Mouse (Mus musculus) layer of hippocampus, adult 9-10 months (tissue): ENCODE data around the gene Fabp7.

Experiments
- DNase-seq: peaks from one replicate; pipeline ENCODE4 v3.0.0; 2022; ENCODE audit warnings: low spot score

Gene Fabp7

DNA sequence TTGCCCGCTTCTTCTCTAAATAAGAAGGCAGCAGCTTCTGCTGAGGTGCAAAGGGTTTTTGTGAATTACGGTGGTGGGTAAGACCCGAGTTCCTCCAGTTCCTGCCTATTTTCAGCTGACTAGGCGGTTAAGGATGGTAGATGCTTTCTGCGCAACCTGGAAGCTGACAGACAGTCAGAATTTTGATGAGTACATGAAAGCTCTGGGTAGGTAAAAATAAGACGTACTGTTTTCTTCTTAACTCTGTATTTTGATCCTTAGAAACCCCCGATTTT, at the start of gene Fabp7:
Gene Fabp7 (plus strand): TSS at position 6 of the 275 bp plus-strand sequence.
- DNase-seq, result no peak

DNA sequence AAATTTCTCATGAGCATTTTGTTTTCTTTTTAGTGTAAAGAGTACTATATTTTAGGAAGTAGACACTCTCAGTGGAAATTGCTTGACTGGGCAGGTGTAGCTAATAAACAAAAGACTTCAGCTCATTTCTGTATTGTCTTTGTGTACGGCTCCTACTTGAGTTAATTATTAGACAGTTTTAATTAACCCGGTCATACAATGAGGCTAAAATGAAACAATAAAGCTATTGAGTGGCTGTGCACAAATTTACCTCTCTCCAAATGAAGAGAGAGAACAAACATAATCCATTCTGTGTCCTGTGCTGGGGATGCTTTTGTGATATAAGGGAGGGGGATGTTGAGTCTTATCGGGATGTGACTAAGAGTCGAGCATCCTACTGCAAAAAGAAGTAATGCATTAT, 43.9 kb upstream of the Fabp7 start:
- no peak for DNase-seq

DNA sequence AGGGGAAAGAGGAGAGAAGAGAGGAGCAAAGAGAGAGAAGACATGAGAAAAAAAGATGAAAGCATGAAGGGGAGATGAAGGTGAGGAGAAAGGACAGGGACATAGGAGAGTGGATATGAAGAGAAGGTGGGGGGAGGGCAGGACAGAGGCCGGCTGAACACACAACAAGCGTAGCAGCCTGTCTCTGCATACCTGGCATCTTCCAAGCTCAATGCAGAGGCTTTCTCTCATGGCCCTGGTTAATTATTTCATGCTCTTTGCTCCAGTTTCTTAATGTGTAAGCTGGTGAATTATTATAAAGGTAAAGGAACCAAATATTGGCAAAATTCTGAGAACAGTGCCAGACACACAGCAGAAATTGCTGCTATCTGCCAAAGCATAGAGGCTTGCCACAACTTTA, 43.3 kb upstream of the Fabp7 start:
- DNase-seq, result no peak

DNA sequence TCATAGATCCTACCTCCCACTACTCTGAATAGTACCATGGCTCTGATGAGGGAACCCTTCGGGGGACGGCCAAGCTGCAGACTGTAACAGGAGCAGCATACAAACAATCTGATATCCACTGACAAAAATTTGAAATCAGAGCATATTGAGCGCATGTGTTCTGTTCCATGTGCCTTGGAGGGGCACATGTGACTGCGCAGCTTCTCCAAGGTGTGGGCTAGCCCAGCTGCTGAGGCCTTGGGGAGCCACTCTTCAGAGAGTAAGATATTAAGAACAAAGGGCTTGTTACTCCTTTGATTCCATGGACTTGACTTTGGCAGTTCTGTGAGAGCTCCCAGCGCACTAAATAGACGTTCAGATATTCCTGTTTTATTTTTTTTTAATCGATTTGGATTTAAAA, 41.6 kb upstream of the Fabp7 start:
- DNase-seq, result no peak

DNA sequence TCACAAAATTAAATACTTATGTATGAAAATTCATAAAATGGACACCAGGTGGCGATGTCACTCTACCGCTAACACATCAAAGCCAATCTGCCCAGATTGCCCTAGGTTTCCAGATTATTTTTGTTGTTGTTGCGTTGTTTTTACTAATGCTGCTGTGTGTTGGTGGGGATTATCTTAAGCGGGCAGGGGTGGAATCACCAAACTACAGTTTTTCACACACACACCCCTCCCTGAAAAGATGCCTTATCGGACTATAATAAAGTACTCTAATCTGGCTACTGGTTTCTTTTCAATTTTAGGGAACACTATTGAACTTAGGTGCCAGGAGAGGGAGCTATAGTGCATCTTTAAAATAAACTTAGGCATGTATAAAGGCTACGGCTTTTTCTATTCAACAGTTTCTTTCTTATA, 41.1 kb upstream of the Fabp7 start:
- peak; percentile 75 for DNase-seq

DNA sequence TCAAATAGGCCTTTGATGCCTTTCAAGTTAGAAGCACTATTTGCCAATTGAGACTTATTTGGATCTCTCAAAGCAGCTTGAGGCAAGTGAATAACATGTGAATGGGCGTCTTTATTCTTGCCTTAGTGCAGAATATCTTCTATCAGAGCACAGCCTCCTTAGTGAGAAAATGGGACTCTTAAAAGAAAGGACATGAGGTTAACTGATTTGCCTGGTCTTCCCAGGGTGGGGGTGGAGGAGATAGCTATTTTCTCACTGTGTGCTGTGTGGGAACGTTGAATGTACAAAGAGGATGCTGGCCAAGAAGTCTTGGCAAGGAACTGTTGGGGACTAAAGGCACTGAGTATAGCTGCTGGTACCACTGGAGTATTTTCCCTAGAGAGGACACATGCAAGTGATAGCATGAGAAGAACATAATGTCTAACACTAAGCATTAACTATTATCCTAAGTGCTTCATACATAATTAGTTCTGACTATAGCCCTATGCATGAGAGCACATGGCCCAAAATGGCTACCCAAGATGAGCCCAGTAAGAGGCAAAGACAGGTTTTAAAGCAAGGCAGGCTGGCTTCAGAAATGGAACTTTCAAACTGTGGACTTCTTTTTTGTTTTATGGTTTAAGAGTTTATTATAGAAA, 40.4 kb upstream of the Fabp7 start:
- DNase-seq, result no peak

DNA sequence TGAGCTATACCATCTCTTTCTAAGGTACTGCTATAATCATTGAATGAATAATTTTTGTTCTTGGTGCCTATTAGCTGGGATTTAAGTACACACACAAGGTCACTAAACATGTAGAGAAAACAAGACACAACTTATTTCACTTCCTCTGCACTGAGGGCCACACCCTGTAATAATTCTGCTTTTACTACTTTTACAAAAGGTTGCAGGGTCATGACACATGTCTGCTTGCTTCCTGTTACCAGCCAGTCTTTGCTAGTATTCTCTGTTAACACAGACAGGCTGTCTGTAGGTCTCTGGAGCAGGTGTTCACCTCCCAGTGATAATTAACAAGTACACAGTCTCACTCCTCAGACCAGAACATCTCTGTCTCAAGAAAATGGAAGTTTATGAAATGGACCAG, 39.2 kb upstream of the Fabp7 start:
- DNase-seq, result no peak

DNA sequence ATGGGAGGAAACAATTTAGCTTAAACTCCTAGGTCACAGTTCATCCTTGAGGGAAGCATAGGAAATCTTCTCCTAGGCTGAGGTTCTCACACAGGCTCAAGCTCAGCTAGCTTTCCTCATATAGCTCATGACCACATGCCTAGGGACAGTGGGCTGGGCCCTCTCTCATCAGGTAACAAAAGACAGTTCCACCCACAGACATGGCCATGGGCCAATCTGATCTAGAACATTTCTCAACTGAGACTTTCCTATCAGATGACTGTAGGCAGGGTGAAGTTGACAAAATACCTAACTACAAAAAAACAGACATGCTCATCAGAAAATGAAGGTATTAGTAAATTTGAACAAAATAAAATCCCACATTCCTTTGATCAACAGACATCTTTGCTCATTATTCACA, 37.6 kb upstream of the Fabp7 start:
- no peak for DNase-seq

DNA sequence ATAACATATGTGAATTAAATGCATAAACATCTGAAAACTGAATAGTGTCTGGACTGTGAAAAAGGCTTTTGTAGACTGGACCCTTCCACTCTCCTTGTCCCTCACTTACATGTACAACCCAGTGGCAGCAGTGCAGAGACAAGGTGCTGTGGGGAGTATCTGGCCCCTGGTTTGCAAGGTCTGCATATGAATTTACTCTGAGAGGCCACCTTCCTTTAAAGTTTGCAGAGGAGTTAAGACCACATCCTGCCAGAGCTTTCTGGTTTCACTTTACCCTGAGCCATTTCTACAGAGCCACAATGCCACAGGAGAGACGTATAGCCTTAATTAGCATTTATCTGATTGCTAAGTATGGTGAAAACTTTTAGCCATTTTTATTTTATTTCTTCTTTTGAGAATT, 31.3 kb upstream of the Fabp7 start:
- DNase-seq, result no peak

DNA sequence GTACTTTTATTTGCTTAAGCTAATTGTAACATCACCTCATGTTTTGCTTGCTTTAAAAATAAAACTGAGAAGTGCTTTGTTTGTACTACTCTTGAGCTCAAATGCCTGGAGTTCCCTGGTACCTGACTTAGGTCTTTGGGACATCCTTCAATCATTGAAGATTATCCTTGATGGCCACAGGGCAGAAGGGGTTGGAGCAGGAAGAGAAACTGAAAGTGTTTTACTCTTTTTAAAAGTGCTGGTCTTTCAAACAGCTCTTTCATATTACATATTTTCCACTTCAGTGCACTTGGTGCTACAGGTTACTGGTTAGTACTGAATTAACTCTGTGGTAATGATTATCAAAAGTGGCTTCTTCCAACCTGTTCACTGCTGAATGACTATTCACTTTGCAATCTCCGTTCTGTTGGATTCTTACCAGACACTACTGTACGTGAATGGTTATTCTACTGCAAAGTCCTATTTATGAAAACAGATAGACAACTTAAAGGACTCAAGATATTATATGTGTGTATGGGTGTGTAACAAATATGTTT, 29.4 kb upstream of the Fabp7 start:
- no peak for DNase-seq

DNA sequence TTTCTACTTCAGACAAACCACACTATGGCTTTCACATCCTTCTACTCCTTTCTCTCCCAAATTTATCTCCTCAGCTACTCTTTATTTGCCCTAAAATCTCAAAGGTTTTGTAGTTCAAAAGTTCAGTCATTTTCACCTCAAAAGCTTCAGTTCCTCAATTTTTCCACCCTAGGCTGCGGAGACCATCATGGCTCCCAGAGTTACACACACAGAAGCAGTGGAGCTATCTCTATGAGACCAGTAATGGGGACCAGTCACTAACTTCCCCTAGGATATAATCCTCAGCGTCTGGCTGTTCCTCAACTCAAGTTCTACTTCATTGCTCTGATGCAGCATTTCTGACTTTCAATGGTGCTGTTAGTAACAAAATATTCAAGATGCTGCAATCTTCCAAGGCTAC, 25.7 kb upstream of the Fabp7 start:
- no peak for DNase-seq

DNA sequence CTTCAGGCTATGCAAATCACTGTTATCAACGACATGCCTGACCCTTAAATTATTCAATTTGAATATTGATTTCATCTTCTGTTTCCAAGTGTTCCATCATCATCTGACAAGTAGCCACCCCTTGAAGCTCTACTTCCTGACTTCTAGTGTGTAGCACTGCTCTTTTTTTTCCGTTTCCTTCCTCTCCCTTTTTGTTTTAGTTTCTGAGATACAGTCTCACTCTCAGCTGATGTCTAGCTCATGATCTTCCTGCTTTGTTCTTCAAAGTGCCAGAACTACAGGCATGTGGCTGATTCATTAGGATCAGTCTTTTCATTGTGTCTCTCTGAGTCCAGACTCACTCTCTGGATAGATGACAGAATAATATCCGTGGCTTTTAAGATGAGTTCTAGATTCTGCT, 24.0 kb upstream of the Fabp7 start:
- no peak for DNase-seq

DNA sequence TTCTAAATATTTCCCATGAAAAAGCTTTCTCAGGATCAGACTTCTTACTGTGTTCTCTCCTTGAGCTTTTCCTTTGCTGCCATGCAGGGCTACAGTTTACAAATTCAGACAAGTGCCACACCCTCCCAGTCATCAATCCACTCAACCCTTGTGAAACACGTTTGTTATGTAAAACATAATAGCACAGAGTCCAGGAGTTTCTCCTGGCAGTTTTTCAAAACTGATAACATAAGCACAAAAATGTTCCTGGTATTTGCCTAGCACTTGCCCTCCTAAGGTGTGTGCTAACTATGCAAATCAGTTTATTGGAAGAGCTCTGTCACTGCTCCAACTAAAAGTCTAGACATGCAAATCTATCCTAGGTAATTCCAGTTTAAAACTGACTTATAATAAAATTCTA, 21.6 kb upstream of the Fabp7 start:
- no peak for DNase-seq

DNA sequence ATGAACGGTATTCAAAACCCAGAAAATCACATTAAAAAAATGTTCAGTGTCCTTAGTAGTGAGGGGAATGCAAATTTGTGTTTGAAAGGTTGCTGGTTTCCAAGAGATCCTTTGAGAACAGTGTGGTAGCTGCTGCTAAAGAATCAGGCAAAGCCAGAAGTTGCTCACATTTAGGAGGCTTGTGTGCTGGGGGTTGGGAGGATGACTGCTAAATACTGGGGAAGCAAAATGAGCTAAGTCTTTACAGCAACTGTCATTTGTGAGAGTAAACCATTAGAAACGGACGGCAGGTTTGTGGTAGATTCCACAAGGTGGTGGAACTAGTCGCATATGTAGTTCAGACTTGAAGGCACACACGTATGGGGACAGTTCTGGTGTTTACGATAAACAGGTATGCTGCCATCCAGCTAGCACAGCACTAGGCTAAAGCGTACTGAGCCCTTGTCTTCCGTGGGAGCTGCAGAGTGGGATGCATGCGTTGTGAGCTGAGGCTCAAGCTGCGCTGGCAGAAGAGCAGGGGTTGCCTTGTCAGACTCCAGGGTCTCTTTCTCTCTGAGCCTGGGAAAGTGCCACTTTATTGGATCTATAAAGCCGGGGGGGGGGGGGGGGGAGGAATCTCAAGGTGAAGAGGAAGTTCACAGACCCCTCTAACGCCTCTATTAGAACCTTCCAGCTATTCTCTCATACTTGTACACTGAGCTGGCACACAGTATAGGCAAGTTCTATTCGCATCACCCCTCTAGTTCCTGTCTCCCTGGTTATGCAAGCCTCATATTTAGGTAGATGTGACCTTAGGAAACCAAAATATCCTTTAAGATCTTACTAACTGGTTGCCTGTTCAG, 1.2 kb upstream of the Fabp7 start:
- no peak for DNase-seq

DNA sequence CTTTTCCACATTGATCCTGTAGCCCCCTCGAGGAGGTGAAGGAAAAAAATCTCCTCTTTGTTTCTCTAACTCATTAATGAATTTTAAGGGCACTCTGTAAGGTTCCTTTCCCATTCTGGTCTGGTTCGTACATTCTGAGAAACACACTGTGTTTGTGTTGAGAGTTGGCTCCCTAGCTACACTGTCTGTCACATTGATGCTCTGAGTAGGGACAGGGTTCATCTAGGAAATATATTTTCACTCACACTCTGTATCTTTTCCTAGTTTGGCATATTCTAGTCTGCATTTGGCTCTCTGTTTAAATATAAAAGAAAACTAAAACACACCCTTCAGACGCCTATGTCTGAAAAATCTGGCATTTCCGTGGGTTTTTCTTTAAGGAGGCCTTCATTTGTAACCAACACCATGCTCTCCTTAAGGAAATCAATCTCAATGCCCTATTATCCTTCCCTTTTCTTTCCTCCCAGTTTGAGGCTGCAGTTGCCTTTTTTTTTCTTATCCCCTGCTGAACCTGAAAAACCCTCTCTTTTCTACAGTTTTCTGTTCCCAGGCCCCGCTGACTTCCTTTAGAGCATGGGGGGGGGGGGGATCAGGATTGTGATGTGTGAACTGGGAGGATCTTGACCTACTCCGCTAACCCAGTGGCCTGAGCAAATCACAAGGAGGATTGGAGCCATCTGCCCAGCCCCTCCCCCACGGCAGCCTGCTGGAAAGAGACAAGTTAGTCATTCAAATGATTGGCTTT, 378 bp upstream of the Fabp7 start:
- no peak for DNase-seq

DNA sequence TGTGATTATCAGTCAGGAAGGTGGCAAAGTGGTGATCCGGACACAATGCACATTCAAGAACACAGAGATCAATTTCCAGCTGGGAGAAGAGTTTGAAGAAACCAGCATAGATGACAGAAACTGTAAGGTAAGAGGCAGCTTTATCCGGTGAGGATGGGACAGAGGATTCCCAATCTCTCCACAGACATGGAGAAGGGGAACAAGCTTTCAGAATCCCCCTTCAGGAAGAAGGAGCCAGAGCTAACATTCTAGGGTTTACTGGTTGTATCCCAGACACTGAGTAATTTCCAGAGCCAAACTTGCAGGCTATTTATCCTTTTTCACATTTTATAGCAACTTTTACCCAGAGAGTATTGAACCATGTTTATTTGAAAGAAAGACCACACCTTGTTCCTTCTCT, 871 bp downstream of the Fabp7 start:
- no peak for DNase-seq

DNA sequence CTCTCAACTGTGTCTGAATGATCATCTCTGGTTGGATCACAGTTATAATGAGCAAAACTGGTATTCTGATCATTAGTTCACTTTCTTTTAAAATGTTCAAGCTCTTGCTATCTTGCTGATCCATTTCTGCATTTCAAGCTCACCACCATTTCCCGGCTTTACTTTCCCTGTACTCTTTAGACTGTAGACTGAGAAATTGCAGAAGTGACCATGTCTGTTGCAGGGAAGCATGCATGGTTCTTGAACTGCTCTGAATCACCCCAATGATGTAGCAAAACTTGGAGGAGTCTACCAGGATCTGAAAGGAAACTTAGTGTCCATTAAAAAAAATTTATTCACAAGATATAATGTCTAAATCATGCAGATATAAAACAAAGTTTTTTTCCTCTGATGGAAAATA, 8.3 kb downstream of the Fabp7 start:
- no peak for DNase-seq

DNA sequence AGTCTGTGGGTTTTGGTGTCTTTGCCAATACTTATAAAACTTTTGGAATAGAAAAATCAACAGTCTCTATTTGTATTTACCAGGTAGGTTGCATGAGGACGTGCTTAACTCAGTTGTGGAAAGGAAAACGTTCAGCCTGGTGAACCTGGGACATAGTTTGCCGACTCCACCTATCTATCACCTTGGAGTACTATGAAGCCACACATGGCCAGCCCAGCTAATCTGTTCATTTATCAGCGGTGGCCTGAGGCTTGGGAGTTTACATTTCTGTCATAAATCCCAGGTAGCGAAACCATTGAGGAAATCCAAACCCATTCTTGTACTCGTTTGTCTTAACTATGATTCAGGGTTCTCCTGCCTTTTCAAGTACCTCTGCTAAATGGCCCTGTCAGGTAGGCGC, 9.3 kb downstream of the Fabp7 start, which contains the start of gene Smpdl3a:
Gene Smpdl3a (plus strand): TSS at position 318 of the 400 bp plus-strand sequence.
- no peak for DNase-seq

DNA sequence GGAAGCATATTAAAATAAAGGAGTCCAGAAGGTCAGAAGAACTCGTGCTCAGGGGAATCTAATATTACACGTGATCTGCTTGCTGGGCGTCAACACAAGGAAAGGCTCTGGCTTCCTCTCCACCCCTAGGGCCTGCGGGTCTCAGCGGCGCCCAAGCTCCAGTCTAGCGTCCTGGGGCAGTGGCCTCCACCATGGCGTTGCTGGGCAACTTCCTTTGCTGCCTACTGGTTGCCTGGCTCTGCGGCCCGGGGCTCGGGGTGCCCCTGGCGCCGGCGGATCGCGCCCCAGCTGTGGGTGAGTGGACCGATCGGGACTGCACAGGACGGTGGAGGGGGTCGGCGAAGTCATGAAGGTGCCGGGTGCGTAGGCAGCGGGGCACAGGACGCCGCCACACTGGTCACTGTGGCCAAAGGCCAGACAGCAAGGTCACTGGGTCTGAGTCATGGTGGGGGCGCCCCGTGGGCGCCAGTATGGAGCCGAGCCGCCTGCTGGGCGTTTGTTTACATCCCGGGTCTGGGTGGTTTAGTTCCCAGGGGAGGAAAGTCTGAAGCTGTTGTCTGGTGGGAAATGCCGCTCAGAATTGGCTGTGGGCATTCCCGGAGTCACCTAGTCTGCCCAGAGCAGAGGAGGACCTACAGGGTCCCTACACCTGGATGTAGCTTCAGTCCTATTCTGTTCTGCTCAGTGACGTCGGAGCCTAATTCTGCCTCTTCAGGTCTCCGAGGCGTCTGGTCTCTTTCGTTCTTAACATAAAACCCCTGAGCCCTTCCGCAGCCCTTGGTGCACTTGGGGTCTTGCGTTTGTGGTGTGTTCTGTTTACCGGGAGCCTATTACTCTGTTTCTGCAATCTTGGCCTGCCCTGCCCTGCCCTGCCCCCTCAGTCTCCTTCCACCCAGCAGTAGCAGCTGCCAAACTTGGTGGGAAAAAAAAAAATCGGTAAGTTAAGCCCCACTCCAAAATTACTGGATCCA, 10.1 kb downstream of the Fabp7 start:
- DNase-seq, result no peak

DNA sequence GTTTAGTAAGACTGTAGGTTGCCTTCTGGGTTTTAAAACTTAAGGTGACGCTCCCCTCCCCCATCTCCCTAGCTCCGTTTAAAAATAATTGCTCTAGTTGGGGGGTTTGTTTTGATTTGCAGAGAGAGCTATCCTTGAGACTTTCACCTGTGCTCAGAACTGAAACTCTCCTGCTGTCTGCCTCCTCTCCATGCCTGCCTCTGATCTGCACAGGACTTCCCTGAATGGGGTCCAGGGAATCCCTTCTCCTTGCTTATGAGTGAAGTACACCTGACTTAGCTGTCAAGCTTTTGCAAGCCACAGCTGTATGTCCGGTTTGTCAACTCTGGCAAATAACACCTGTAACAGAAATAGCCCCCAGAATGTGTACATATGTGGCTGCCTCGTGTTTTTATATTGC, 10.9 kb downstream of the Fabp7 start:
- no peak for DNase-seq

DNA sequence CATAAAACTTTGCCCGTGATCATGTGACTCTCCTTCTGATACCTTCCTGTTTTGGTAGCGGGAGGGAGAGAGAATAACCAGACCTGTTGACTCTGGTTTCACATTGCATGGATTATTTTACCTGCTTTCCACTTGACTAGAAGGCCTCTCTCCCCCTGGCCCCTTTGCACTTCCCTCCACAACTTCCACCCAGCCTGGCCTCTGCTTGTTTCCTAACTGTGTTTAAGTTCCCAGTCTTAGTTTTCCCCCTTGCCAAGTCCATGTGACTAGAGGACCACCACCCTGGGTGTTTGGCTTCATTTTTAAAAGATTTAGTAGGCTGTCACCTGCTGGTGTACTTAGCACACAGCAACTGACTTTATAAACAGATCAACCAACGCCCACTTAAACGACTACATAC, 11.4 kb downstream of the Fabp7 start:
- DNase-seq, result no peak

DNA sequence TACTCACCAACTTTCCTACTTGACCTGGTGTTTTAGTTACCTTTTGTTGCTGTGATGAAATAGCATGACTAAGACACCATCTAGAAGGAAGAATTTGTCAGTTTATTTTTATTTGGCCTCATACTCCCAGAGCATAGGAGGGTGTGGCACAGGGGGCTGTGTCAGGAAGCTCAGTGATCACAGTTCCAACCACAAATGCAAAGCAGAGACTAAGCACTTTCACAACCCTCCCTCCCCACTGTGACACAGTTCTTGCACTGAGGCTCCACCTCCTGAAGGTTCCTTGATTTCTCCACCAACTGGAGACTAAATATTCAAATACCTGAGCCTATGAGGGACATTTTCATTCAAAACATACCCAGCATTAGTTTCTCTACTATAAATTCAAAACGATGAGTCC, 14.8 kb downstream of the Fabp7 start:
- no peak for DNase-seq
